Mouse (Mus musculus) adrenal gland, adult 8-10 months (tissue): Measurements from ENCODE around the gene Cyb5r4. TPM values are rescaled to one million over a fixed set of nuclear protein-coding genes. Genes with fewer than 3 reads are reported as not detected.
"Not testable (repeated sequence)": the region's sequence is repeated elsewhere in the genome, so short reads cannot be mapped to it uniquely, and the experiment has no call there.

Source experiments
- DNase-seq: peaks from one replicate; pipeline ENCODE4 v3.0.0; 2022
- total RNA-seq, 4 experiments: library from RNA; stranded (reverse); gene quantifications; 2 replicates each; pipeline ENCODE4 v1.2.4; 2022

Cyb5r4 gene
- total RNA-seq, 4 experiments from 2014 or later = 38.7 to 46.3 (median 43.8) TPM

DNA sequence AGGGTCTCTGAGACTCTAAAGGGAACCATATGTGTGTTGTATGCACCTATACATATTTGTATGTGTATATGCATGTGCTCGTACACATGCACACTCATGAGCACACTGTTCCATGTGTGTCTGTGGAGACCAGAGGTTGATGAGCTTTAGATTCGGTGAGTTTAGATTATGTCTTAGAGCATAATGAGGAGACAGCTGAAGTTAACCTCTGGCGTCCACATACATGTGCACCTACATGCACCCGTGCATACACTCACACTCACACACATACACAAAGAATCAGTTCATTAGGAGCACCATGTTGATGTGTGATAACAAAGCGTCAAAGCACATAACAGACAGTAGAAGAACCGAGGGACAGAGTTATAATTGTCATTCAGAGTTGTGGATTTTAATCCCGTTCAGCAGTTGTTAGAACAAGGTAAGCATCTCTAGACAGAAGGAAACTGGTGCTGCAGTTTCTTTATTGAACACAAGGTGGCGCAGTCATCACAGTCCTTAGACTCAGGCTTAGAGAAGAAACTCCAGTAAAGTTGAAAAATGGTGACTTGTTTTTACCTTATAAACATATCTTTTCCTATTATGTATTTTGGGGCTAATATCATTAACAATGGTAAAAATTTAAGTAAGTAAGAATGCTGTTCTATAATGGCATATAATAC, 5.7 kb downstream of the Cyb5r4 start:
- DNase-seq = peak; percentile 8

DNA sequence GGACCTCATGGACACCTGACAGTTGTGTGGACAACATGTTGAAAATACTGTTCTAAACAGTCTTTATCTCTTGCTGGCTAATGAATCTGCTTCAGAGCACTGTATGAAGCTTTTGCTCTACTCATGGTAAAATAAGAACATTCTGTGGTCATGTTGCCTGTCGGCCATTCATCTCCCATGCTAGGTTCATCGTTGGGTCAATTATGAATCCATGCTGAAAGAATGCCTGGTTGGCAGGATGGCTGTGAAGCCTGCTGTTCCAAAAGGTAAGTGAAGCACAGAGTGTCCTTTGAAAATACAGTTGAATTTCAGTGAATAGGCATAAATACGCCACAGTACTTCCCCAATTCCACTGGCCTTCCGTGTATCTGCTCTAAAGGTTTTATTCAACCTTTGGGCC, 10.4 kb downstream of the Cyb5r4 start:
- no peak for DNase-seq

DNA sequence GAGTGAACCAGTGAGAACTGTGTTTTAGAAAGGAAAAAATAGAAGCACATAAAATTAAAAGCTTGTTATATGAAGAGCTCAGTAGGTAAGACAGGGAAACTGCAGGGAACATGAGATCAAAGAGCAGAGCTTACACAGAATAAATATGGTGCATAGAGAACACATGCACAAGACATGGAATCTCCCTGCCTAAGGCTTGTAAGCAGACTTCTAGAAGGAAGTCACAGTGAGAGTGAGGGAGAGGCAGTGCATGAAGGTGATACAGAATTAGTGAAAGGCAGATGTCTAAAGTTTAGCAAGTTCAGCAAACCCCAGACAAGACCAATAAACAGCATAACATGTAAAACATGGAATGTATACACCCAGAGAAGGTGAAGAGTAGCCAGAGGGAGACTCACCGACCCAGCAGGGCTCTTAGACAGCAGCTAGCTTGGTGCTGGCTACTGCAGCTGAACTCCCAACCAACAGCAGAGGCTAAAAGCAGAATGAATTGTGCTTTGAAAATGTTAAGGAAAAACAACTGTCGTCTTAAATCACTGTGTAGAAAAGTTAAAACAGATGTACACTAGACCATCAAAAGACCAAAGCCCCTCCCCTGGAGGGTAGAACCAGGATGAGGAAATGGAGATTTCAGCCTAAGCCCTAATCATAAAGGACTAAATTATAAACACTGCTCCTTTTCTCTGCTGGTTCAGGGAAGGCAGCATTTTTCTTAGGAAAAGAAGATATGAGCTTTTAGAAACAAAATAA, 13.2 kb downstream of the Cyb5r4 start:
- DNase-seq = no peak

DNA sequence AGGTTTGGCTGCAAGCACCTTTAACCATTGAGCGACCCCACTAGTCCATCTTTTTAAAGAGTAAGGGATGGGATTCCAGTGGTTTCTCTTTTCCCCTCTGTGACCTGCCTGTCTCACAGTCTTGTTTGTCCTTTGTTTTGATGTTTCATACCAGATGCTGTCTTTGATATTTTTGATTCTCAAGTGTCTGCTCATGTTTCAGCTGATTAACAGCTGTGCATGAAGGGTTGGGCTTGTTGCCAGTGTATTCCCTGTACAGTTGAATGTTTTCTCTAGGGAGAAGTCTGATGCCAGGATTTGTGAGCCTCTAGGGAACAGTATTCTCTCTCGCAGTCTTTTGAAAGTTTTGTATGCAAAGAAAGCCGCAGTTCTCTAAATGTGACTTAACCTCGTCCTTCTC, 27.6 kb downstream of the Cyb5r4 start:
- no peak for DNase-seq

DNA sequence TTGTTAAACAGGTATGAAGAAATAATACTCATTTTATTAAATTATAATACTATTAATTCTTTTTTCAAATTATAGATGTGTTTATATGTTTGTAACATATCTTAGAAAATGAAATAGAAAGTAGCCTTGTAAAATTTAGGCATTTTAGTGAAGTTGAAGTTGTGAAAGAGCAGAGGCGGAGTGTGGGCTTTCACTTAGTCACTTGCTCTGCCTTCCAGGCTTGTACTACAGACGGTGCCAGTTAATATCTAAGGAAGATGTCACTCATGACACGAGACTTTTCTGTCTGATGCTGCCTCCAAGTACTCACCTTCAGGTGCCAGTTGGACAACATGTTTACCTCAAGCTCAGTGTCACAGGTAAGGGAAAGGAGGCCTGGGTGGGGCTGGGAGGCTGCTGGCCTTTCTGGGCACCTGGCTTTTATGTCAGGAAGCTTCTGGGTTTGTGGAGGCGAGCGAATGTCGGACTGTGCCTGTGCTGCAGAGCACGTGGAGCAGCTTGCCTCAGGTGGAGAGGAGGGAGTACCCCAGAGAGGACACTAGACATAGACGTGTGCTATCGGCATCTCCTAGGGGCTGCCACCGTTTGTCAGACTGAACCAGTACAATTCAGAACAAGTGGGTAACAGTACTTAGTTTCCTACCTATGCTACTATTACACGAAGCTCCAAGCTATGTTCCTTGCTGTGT, 33.9 kb downstream of the Cyb5r4 start:
- no peak for DNase-seq

DNA sequence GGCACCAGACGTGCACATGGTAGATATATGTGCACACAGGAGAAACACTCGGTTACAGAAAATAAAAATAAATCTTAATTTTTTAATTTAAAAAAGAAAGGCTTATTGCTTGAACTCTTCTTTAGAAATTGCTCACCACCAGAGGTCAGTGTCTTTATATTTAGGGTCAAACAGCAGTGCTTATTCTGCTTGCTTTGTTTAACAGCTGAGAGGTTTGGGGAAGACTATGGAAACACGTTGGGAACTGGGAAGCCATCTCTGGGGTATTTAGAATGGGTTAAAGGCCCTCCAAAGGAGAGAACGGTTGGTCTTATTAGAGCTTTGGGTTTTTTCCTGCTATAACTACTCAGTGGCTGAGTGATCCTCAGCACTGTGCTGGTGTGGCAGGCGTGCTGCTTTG, 40.5 kb downstream of the Cyb5r4 start:
- no peak for DNase-seq

DNA sequence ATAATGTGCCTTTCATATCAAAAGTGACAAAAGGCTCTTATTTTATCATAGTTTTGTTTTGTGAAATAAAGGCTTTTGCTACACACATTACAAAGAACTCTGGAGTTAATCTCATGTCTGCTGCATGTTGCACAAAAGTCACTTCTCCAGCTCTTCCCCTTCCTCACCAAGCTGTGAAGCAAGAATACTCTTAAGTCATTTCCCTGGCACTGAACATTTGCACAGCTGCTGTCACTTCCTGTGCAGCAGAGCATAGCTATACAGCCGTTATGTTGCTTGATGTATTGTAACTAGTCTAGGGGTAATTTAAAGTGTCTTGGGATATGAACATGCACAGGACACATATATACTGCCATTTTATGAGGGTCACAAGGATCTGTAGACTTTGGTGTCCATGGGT, 46.3 kb downstream of the Cyb5r4 start:
- DNase-seq = no peak

DNA sequence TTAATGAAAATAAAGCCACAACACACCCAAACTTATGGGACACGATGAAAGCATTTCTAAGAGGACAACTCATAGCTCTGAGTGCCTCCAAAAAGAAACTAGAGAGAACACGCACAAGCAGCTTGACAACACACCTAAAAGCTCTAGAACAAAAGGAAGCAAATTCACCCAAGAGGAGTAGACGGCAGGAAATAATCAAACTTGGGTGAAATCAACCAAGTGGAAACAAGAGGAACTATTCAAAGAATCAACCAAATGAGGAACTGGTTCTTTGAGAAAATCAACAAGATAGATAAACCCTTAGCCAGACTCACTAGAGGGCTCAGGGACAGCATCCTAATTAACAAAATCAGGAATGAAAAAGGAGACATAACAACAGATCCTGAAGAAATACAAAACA, 49.8 kb downstream of the Cyb5r4 start:
- DNase-seq = not testable (repeated sequence)

DNA sequence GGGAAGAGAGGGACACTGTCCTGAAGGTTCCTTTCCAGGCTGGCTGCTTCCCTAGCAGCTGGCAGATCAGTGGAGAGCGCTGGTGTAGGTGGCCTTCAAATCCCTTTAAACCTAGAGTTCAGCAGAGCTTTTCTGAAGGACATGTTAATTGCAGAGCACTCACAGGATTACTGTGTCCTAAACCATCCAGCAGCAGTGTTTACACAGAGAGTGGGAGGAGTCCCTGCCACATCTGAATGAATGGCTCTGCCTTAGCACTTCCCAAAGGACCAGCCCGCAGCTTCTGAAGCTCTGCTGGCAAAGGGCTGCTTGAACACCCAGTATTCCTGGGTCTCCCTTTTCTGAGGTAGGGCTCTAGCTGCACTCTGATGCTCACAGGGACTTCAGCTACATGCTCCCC, 56.1 kb downstream of the Cyb5r4 start:
- no peak for DNase-seq

DNA sequence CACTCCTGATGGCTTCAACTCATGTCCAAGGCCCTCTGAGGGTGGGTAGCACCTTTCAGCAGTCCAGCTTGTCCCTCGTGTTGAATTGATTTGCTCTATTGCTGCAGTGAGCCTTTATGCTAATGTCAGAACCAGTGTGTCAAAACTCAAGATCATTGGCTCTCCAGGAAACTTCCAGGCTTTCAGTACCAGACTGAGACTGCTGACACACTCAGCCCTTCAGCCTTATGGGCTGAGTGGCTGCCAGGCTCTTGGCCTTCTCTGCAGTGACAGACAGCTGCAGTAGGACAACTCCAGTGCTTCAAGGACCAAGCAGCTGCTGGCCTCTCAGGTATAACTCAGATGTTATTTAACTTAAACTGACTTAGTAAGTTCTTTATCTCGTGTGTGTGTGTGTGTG, 57.7 kb downstream of the Cyb5r4 start:
- no peak for DNase-seq

DNA sequence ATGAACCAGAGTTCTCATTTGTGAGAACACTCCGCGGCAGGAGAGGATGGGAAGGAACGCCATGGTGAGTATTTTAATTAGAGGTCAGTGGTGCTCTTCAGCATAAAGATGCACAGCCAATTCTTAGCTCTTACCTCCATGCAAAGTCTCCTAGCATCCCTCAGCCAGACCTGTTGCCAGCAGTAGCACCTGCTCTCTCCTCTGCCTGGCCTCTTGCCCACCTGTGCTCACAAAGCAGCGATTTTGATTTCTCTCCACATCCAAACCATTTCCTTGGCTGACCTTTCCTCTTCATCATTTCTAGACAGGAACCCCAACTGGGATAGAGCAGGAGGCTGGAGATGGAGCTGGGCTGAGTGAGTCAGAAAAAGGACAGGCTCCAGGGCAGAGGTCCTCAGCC, 65.2 kb downstream of the Cyb5r4 start:
- DNase-seq = no peak

DNA sequence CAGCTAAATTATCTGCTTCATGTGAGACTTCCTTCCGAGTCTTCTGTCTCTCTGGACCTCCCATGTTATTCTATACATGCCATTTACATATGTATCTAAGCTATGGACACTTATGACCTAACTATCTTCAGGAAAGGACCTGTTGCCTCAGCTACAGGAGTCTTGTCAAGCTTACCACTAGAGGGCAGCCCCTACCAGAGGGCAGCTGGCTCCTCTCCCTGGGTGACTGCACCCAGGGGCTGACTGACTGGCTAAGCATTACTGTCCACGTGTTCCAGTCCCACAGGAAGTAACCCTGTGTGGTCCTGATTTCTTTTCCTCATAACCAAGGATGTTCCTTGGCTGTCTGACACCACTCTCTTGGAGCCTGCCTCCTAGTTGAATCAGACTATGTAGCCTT, 76.2 kb downstream of the Cyb5r4 start:
- peak; percentile 44 for DNase-seq

DNA sequence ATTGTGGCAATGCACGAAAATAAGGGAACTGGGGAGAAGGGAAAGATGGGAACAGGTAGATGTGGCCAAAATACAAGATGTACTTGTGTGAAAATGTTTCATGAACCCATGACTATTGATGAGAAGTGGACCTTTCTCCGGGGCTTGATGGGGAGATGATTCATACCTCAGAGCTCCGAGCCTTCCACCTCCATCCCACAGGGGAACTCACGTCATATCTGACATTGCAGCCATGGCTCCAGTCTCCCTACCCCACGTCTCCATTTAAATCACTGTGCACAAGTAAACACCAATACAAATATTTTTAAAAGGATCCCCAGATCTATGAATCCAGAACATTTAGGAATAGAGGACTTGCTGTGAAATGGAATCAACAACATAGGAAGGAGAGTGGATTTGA, 93.2 kb downstream of the Cyb5r4 start:
- DNase-seq = no peak

DNA sequence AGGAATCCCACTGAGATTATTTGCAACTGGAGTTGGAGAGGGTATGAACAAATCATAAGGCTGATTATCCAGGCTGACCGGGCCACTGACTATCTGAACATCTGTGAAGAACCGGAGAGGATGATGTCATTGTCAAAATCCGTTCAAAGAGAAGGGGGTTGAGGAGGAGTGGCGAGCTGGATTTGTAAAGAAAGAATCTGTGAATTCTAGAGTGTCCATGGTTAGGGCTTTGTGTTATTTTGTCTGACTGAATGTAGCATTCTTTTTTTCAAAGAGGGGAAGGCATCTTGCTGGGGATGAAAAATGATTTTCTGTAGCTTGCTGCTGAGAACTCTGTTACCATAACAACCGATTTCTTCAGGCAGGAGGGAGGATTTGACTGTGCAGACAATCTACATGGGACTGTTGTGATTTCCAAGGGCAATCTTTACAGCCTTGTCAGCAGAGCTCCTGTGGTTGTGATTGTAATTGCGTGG, 93.7 kb downstream of the Cyb5r4 start:
- no peak for DNase-seq

DNA sequence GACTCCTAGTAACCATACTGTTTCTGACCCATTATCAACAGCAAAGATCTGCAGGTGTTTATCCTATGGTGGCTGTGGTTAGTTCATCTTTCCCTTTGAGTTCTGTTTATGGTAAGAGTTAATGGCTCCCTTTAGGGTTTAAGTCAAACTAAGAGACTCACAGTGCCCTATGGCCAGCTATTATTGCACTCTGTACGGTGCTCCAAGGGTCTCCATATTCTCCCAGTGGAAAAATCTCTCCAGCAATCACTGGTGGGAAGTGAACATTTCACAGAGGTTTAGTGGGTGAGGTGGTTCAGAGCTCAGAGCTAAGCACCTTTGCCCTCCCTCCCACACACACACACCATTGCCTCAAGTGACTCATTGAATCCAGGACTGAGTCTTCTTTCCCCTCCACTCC, 94.2 kb downstream of the Cyb5r4 start:
- no peak for DNase-seq

DNA sequence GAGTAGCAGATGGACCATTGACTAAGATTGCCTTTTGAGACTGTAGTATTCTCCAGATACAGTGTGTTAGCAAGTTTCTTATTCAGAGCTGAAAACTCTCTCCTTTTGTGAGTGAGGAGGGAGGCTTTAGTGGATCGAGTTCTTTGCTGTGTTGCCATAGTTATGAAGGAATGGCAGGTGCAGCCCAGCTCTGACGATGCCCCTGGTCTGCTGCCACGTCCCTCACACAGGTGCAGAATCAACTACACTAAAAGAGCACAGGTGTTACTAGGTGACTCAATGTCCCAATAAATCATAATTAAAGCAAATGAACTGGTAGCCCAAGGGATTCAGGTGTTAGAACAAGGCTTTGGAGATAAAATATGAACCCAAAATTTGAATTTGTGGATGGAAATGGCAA, 97.2 kb downstream of the Cyb5r4 start:
- DNase-seq = no peak

DNA sequence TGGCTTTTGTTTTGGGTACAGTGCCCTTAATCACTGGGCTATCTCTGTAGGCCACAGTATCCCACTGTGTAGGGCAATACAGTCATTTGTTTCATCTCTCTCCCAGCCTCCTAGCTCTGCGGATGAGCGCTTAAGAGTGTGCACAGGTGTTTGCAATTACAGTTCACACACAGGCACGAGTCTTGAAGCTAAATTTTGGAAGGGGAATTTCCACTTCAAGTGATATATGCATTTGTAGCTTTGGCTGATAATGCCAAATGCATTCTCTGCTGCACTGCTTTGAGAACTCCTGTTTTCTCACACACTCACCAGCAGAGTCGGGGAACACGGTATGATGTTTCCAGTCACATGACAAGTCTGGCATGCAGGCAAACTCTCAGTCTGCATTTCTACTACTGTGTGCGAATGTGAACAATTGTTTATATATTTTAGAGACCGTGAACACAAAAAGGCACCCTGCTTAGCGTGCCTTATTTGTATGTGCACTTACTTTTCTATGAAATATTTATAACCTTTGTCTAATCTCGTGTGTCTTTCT, 100.2 kb downstream of the Cyb5r4 start:
- DNase-seq = no peak

DNA sequence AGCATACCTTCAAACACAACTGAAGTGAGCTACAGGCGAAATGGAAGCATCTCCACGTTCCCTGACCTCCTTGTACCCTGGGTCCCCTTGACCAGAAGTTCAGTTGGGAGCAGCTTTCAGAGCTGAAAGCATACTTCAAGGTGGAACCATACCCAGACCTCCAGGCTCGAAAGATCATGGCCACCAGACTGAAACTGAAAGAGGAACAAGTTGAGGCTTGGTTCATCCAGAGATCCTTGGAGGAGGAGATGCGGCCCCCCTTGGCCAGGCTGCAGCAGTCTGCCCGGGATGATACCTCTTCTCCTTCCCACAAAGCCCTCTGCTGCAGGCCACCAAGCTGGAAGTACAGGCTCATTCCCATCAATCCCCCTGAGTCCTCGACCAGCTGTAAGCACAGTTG, 105.2 kb downstream of the Cyb5r4 start:
- not testable (repeated sequence) for DNase-seq

Other genes starting within 250 kb of the Cyb5r4 start
- 10 to 100 TPM; 34.0 to 69.5 (median 52.3) TPM for gene Snap91, start 141.4 kb upstream of the Cyb5r4 start, total RNA-seq
- gene Ripply2, start 6.5 kb upstream of the Cyb5r4 start, total RNA-seq = 1 to 10 TPM; 1.4 to 3.0 (median 2.0) TPM
- 1 to 10 TPM; 2.8 to 6.1 (median 4.1) TPM for gene Mrap2, start 122.3 kb downstream of the Cyb5r4 start, total RNA-seq
- 10 to 100 TPM in 2 of 4 experiments, 1 to 10 TPM in 2; 6.5 to 10.6 (median 9.5) TPM for gene Cep162, start 233.5 kb downstream of the Cyb5r4 start, total RNA-seq